Mouse (Mus musculus): ENCODE measurements around the gene Aff3. TPM values are rescaled to one million over a fixed set of nuclear protein-coding genes. Genes with fewer than 3 reads are reported as not detected.

Aff3 gene
- total RNA-seq, 2 experiments from 2014 or later: 82.5 to 111 TPM

DNA sequence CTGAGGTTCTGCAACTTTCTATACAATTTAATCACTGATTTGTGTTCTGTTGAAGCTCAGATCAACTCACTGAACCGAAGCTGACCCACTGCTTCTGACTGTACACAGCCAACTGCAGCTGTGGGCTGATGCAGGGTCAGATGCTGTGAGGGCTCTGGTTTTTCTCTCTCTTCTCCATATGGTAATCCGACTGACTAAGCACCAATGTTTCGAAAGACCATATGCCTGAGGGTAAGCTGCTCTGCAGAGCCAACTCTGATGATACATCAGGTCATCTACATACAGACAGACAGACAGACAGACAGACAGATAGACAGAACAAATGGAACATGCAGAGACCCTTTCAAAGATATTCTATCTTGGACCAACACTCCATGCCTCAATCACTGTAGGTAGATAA lies 110.2 kb downstream of the Aff3 start:
- intact Hi-C loops (cut with DNase I): no loop called here
- no peak for DNase-seq (ENCODE audit: low spot score in 2 of 2)

DNA sequence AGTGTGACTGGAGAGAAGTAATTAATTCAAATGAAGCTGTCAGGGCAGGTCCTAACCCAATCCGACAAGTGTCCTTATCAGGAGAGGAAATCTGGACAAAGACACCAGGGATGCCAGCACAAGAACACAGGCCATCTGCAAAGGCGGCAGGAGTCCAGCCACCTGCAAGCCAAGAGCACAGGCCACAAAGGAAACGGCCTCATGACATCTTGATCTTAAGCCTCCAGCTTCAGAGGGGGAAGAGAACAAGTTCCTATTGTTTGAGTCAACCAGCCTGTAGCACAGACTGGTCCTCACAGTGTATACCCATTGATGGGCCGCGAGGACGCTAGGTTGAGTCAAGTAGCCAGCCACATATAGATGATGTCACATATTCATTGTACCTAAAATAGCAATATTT lies 111.7 kb downstream of the Aff3 start:
- intact Hi-C loops (cut with DNase I): no loop called here

DNA sequence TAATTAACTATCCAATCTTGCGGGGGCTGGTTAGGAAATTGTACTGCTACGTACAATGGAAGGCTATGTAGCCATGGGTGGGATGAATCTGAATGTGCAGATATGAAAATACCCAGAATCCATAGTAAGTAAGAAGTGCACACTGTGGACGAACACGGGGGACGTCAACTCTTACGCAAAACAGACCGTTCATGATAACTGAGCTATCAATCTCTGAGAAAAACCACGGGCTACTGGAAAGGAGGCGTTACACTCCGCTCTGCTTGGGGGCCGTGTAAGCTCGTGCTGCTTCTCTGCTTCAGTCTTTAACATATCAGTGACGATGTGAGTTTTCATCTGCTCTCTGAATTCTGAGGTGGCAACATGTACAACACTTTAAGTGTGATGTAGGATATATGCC lies 114.2 kb downstream of the Aff3 start:
- DNase-seq (ENCODE audit: low spot score in 2 of 2): no peak
- intact Hi-C loops (cut with DNase I): no loop called here

More for the DNA sequence above, 111.7 kb downstream of the Aff3 start:
- no peak for DNase-seq (ENCODE audit: low spot score in 2 of 2)

DNA sequence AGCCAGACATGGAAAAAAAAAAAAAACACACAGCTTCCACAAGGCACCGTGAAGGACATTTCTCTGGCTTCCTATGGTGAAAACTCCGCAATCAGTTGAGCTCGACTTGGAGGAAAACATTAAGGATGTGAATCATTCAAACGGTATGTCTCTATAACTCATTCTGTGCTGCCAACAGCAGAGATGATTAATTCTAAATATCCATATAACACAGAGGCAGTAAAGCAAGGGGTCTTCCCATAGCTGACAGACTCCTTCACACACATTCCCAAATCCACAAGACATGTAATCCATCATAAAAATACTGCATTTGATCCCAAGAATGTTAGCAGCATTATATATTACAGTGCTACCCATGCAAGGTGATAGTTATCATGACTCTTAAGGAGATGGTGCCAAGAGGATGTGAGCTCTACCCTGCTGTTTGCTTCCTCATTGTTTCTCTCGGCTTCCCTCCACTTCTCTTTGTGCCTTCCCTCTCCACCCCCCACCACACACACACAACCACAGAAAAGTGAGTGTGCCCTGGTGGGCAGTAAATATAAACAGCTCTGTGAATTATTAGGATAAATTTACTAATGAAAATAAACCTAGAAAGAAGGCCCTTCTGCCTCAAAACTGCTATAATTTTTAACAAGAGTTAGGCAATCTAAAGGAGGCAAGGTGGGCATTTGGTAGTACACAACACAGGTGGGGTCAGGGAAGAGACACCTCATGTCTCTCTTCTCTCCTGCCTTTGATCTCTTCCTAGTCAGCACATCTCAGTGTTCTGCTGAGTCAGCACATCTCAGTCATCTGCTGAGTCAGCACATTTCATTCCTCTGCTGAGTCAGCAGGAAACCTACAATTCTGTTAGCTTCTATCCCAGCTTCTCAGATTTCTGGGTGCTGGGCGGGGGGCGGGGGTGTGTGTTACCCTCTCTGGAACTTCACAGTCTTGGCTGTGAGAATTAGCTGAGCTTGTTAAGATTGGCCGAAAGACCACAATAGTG lies 115.8 kb downstream of the Aff3 start:
- no peak for DNase-seq (ENCODE audit: low spot score in 2 of 2)
- intact Hi-C loops (cut with DNase I): no loop called here

DNA sequence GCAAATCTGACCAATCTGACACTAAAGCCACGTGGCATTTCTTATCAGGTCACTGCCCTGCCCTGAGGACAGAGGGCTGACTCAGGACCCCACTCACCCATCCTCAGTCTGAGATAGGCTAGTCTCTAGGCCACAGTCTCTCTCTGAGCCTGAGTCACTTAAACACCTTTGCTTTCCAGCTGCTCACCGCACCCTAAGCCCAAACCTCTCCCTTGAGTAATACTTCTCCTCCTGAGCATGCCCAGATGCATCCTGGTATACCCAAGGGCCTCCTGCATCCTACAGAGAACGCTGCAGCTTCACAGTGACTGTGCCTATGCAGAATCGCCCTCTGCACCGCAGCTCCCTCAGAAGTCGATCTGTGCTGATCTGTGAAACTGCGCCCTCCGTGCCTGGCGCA lies 117.1 kb downstream of the Aff3 start:
- intact Hi-C loops (cut with DNase I): no loop called here
- no peak for DNase-seq (ENCODE audit: low spot score in 2 of 2)

DNA sequence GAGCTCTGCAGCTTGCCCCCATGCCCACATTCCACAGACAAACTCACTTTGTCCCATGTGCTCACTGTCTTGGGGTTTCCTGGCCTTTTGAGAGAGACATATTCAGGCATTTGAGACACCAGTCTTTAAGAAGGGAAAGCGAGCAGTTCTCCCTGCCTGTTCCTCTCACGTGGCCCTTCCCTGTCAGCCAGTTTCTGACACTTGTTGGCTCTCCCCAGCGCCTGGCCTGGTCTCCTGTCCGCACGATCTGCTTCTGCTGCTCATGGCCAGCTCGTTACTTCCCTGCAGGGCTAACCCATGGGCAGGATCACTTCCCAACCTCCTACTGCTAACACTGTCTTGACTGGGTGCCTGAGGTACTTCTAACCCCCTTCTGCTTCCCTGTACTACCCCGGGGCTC lies 118.1 kb downstream of the Aff3 start:
- no peak for DNase-seq (ENCODE audit: low spot score in 2 of 2)
- intact Hi-C loops (cut with DNase I): no loop called here

DNA sequence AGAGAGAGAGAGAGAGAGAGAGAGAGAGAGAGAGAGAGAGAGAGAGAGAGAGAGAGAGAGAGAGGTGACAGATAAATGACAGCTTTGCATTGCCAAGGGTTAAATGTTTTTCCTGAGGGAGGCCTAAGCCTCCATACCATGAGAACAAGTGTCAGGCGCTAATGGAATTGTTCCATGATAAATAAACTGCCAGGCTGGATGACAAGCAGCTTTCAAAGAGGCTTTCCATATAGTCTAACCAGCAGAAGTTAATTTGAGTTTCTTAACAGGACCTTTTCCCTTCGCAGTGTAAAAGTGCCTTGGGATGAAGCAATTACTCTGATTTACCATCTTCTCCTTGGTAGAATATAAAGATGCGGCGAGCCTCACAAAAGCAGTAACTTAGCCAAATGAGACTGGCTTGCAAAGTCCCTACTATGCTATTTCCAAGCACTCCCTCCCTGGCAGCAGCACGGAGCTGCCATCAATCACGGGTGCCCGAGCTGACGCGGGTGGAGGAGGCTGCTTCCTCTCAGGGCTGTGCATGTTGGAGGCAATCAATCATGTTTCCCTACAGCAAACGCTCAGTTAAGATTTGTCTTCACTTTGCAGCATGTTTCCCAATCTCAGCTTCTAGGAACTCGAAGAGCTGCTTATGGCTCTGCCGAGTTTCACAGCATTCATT lies 119.3 kb downstream of the Aff3 start:
- intact Hi-C loops (cut with DNase I): no loop called here
- DNase-seq (ENCODE audit: low spot score in 2 of 2): peak in 1 of 2 experiments; percentile 17

DNA sequence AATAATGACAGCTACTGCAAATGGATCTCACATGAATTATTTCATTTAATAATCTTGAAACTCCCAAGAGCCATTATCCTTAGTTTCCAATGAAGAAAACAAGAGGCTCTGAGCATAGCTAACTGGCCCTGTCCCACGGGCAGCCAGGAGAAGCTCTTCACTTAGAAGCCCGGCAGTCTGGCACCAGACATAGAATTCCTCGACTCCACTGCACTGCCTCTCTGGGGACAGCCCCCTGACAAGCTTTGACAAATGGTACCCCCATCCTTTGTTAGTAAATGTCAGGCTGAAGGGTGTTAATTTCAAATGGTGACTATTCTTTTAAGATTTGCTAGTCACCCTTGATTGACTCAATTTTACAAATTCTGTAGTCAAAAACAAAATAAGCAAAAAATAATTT lies 120.3 kb downstream of the Aff3 start:
- intact Hi-C loops (cut with DNase I): no loop called here
- no peak for DNase-seq (ENCODE audit: low spot score in 2 of 2)

DNA sequence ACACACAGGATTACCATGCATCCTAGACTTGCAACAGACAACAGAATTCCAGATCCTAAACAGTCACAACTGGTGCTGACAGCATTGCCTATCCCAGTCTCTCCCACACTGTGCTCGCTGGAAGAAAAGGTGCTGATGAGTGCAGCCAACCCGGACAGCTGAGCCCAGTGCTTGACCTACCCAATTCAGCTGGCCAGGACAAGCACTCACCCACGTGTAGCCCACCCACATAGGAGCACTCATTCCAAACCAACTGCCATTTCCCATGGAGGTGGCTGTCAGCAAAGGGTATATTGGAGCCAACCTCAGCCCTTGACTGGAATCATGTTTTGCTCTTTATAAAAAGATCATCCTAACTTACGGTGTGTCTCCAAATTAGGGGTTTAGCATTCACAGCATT lies 123.2 kb downstream of the Aff3 start:
- intact Hi-C loops (cut with DNase I): no loop called here
- DNase-seq (ENCODE audit: low spot score in 2 of 2): no peak

DNA sequence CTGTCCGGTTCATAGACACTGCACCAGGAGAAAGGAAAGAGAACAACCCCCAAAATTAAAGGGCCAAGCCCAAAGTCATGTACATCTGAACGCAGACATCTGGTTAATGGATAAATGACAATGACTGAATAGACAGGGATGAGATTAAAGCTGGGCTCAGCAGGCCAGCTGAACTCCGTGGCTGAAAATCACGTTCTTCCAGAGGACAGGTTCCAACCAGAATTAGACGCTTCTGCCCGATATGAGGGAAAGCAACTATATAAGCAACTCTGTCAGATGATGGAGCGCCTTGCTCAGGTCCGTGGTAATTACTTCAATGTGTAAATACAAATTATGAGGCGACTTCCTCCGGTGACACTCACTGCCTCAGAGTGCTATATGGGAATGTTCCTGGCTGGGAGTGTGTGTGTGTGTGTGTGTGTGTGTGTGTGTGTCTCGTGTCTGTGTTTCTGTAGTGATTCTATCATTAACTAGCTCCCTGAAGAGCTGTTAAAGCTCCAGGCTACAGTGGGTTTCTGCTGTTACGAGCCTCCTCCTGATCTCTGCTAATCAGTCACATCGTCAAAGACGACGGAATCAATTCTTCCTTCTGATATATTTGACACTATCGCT lies 127.7 kb downstream of the Aff3 start:
- intact Hi-C loops (cut with DNase I): no loop called here
- no peak for DNase-seq (ENCODE audit: low spot score in 2 of 2)

DNA sequence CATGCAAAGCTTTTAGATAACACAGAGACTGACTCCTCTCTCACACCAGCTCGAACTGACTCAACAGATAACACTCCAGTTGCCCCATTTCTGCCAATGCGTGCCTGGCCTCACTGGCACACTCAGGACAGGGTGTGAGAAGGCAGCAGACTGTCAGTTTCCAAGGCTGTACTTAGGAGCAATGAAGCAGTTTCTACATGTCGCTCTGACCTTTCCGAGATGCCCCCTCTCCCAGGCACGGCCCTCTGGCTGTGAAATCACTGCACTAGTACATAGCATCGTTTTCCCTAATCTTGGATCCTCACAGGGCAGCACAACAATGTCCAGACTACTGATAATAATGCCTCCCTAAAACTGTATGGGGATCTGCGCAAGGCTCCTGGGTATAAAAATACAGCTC lies 132.2 kb downstream of the Aff3 start:
- intact Hi-C loops (cut with DNase I): no loop called here
- no peak for DNase-seq (ENCODE audit: low spot score in 2 of 2)

DNA sequence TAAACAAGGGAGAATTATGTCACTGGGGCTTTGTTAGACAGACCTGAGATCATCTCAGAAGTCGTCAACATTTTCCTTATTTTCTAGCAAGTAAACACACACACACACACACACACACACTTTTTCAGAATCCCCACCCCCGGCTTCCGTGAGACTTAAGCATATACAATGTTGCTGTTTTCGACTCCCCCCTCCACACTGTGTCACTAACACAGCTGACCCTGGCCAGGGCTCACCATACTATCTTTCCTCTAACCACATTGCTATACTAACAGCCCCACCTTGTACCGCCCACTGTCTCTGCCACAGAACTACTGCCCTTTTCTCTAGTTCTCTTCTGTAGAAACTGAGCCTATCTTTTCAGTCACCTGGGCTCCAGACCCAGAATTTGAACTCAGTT lies 136.1 kb downstream of the Aff3 start:
- no peak for DNase-seq (ENCODE audit: low spot score in 2 of 2)
- intact Hi-C loops (cut with DNase I): no loop called here

DNA sequence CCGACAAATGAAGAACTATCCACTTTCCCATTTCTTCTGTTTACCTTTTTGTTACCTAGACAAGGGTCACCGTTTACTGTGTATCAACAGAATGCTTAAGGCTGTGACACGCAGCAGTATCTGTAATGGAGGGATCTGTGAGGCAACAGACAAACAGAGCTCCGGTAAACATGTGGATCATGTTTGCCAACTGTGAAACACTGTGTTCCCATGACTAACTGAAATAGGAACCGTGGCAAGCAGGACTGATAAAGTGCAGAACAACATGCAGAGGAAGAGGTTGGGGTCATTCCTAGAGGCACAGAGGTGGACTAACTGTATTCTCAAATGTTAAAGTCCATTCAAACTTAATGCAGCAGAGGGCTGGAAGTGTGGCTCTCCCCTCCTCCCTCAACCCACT lies 138.2 kb downstream of the Aff3 start:
- intact Hi-C loops (cut with DNase I): no loop called here
- no peak for DNase-seq (ENCODE audit: low spot score in 2 of 2)

DNA sequence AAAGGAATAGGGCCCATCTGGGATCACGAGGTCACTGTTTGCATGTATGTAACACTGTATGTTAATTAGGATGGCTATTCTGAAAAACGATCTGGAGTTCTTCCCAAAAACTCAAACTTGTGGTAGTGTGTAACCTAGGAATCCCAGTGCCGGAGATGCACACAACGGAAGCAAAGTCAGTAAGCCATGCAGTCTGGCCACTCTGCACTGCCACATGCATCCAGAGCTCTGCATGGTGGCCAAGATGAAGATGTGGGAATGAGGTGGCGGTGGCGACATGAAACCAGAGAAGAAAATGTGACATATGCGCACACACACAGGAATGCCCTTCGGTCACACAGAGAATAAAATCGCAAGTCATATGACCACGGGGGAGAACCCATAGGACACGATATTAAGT lies 143.1 kb downstream of the Aff3 start:
- intact Hi-C loops (cut with DNase I): no loop called here
- no peak for DNase-seq (ENCODE audit: low spot score in 2 of 2)

DNA sequence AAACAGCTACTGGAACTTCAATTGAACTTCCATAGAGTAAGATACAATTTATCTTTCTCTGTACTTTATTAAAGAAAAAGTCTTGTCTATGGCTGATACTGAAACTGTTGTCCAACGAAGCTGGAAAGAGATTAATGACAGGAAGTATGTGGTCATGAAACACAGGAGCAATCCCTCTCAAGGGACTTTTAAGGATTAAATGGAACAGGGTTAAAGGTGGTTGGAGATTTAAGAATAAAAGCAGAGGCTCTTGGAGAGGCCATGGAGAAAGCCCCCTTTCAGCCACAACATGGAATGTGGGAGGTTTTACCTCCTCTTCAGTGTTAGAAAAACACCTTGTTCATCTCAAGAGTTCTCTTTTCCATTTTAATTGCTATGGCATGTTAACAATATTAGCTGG lies 148.5 kb downstream of the Aff3 start:
- no peak for DNase-seq (ENCODE audit: low spot score in 2 of 2)
- intact Hi-C loops (cut with DNase I): no loop called here

DNA sequence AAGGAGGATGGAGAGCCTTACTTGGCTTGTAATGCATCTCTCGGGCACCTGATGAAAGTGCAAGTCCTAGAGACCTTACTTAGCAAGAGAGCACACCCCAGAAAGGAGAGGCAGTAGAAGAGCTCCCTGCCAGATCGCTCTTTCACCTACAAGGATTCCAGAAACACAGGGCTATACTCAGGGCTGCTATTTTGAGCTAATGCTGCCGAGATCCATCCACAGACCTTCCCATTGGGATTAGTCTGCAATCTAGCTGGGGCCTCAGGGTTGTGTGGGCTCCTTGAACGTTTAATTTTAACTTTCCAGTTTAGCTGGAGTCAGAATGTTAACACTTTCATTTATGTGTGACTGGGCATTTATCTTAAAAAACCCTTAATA lies 150.1 kb downstream of the Aff3 start:
- intact Hi-C loops (cut with DNase I): no loop called here
- no peak for DNase-seq (ENCODE audit: low spot score in 2 of 2)

DNA sequence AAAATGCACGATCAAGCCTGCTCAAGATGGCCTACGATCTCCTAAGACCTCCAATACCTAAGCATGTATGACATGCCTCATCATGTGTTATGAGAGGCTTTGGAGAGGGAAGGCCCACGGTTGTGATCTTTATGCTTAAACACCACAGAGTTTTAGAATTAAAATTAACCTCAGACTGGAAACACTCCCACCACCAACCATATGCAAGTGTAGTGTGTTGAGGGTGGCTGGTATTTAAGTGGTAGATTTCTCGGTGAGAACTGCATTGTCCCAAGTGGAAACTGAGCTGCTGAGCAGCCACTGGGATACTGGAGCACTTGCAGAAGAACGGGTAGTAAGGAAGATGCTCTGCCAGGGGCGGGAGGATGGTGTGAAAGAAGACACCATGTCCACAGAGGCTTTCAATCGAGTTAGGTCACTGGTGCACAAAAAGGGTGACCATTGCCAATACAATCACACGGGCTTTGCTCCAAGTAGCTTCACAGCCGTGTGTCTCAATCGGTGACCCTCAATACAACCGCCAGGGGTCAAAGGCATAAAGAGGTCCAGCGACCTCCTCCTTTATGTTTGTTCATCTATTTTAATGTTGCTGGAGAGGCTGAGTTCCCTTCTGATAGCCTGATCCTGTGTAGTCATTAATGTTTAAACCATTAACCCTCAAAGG lies 150.7 kb downstream of the Aff3 start:
- intact Hi-C loops (cut with DNase I): no loop called here

DNA sequence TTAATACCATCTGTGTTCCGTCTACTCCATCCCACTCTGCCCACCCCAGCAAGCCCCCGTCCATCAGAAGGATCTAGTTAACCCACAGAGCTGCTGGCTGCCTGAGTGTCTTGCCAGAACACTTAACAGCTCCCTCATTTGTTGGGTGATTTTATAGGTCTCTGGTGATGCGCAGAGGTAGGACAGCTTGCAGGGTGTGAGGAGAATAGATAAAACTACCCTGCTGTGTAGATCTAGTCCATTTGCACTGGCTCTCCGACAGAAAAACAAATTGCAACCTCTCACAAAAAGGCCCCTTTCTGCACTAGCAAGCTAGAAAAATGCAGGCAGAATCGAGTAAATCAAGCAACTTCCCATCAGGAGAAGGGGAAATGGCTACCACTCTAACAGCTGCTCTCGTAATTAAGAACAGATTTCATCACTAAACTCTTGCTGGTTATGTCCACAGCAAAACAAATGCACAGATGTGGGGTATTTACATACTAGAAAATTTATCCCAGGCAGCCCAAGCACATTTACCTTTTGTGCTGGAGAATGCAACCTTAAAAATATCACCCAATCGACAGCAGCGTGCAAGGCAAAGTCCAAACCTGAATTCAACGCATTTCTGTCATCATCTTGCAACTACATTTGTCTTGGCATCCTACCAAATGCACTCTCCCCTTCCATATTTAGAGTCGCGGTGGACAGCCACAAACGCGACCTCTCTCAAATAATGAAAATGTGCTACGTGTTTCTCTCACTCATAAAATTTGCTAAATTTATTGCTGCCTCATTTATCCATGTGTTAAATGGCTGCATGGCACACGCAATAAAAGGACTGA lies 152.3 kb downstream of the Aff3 start:
- peak in 1 of 2 experiments; percentile 17 for DNase-seq (ENCODE audit: low spot score in 2 of 2)
- intact Hi-C loops (cut with DNase I): no loop called here

More for the DNA sequence above, 150.7 kb downstream of the Aff3 start:
- DNase-seq (ENCODE audit: low spot score in 2 of 2): no peak

DNA sequence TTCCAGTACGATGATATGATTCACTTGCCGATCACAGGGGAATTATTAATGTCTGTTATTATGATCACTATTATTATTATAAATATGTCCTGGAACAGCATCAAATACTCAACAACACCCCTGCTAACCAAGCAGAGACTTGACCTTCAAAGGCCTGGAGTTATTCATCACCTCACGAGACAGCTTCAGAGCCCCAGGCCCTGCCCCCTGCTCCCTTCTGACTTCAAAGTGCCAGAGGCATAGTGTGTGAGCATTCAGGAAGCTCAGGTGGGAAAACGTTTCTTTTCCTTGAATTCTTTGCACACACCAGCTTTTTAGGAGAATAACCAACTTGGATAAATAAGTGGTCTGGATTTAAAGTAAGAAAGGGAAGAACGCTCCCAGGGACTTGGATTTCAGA lies 153.7 kb downstream of the Aff3 start:
- DNase-seq (ENCODE audit: low spot score in 2 of 2): no peak
- intact Hi-C loops (cut with DNase I): no loop called here
